Mouse (Mus musculus): ENCODE results near the gene Dcun1d3.

DNA sequence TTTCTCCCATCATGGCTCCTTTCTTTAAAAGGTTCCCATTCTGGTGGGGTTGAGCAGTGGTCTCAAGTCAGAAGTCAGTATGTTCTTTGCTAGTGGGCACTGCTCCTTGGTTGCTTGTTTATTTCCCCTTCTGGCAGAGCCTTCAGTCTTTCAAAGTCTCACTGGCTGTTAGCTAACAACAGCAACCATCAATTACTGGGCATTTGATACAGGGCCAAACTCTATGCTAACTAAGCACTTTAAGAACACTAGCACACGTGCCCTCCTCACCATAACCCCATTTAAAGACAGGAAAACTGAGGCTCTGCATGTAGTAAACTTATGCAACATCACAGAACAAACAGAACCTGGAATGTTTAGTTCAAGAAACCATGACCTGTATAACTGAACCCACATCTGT is 33.9 kb downstream of the Dcun1d3 start:
- TF ChIP-seq POLR2A (IDR thresholded peaks at IDR 0.05; ENCODE audit: borderline replicate concordance, low read depth, low read length) (no peak), CTCF (IDR thresholded peaks at IDR 0.05; ENCODE audit: low read depth, low read length) (no peak)
